Mouse (Mus musculus): ENCODE measurements around the gene Wdr31. TPM values are rescaled to one million over a fixed set of nuclear protein-coding genes. Genes with fewer than 3 reads are reported as not detected.

Gene Wdr31
- polyA plus RNA-seq (2015; fragmentation: Nextera tagmentation; extraction: Ambion mirVana), result 6.8 and 7.9 TPM in 2 replicates

- peak; percentile 93 for ATAC-seq (ENCODE audit: low FRiP score, low read depth)
- no peaks in the 10 kb centered on the region for H3K4me1 ChIP-seq
- H3K9me3 ChIP-seq, result 0 out of 2 replicates have a peak, but pooled peaks cover 4% of the 10 kb centered on the region
- no peaks in the 10 kb centered on the region for H3K27me3 ChIP-seq
- peak within 1 kb of the TSS; percentile 71 for H3K9ac ChIP-seq
- peak within 1 kb of the TSS; percentile 65 for H3K4me3 ChIP-seq
- under 1% methylated on average over 30 of the region's 30 CpGs for WGBS
- no peak within 1 kb of the TSS for H3K27ac ChIP-seq
- H3K4me2 ChIP-seq (replicated peaks), result peak within 1 kb of the TSS; percentile 80
- H3K36me3 ChIP-seq, result no peaks in the 10 kb centered on the region
Measured at GRCm38 (mm10) chr4:62470598-62471051, at the start of gene Wdr31. TSS of gene Wdr31 (minus strand) at chr4:62470896.

- H3K27me3 ChIP-seq, result no peaks in the 10 kb centered on the region
- ATAC-seq (ENCODE audit: low FRiP score, low read depth), result peak; percentile 81
- H3K9me3 ChIP-seq, result no peaks in the 10 kb centered on the region
- peak within 1 kb of the TSS; percentile 81 for H3K4me2 ChIP-seq (replicated peaks)
- 0% methylated on average over 31 of the region's 37 CpGs for WGBS
- H3K36me3 ChIP-seq, result peaks cover 21% of the 10 kb centered on the region; the same call in 1 of the 2 replicates
- H3K27ac ChIP-seq, result peak within 1 kb of the TSS; percentile 85
- H3K9ac ChIP-seq, result peak within 1 kb of the TSS; percentile 85
- H3K4me1 ChIP-seq, result peaks cover 45% of the 10 kb centered on the region
- H3K4me3 ChIP-seq, result peak within 1 kb of the TSS; percentile 70
Measured at GRCm38 (mm10) chr4:62519849-62520233, 49.1 kb upstream of the Wdr31 start, which contains the start of gene Alad. TSS of gene Alad (minus strand) at chr4:62519918.

GRCm38 (mm10) chr4:62519122-62519848 lies 48.6 kb upstream of the Wdr31 start:
- no peaks in the 10 kb centered on the region for H3K9me3 ChIP-seq
- ATAC-seq (ENCODE audit: low FRiP score, low read depth), result peak; percentile 79
- peak overlapping the region; percentile 85 for H3K9ac ChIP-seq
- under 1% methylated on average over 26 of the region's 26 CpGs for WGBS
- peaks cover 43% of the 10 kb centered on the region for H3K4me1 ChIP-seq
- H3K27ac ChIP-seq, result peak overlapping the region; percentile 85
- H3K4me2 ChIP-seq (replicated peaks), result peak overlapping the region; percentile 81
- H3K36me3 ChIP-seq, result peaks cover 21% of the 10 kb centered on the region; the same call in 1 of the 2 replicates
- no peaks in the 10 kb centered on the region for H3K27me3 ChIP-seq
- H3K4me3 ChIP-seq, result peak overlapping the region; percentile 70

- Histone ChIP-seq H3K36me3 (peaks cover 25% of the 10 kb centered on the region), H3K27ac (peak overlapping the region; percentile 85; the same call in 1 of the 2 replicates), H3K9ac (peak overlapping the region; percentile 85), H3K4me1 (peaks cover 35% of the 10 kb centered on the region), H3K4me2 (replicated peaks) (peak overlapping the region; percentile 81), H3K4me3 (peak overlapping the region; percentile 70), H3K27me3 (no peaks in the 10 kb centered on the region), H3K9me3 (no peaks in the 10 kb centered on the region)
- 0 out of 2 replicates have a peak, but pooled peaks have one; percentile 2 for ATAC-seq (ENCODE audit: low FRiP score, low read depth)
- WGBS, result 45% methylated on average over 13 of the region's 13 CpGs
Measured at GRCm38 (mm10) chr4:62518416-62519121, 47.9 kb upstream of the Wdr31 start.

GRCm38 (mm10) chr4:62517538-62518415 lies 47.1 kb upstream of the Wdr31 start:
- WGBS, result 65% methylated on average over 10 of the region's 10 CpGs
- Histone ChIP-seq H3K27ac (no peak overlapping the region), H3K36me3 (peaks cover 25% of the 10 kb centered on the region), H3K9ac (peak overlapping the region; percentile 85), H3K4me3 (peak overlapping the region; percentile 70), H3K9me3 (no peaks in the 10 kb centered on the region), H3K27me3 (no peaks in the 10 kb centered on the region), H3K4me2 (replicated peaks) (peak overlapping the region; percentile 81), H3K4me1 (peaks cover 33% of the 10 kb centered on the region)
- ATAC-seq (ENCODE audit: low FRiP score, low read depth), result no peak

GRCm38 (mm10) chr4:62517046-62517445 lies 46.4 kb upstream of the Wdr31 start:
- WGBS, result 72% methylated on average over 8 of the region's 8 CpGs
- Histone ChIP-seq H3K9ac (peak overlapping the region; percentile 31; the same call in 1 of the 2 replicates), H3K4me2 (replicated peaks) (no peak overlapping the region), H3K36me3 (peaks cover 25% of the 10 kb centered on the region), H3K27ac (no peak overlapping the region), H3K9me3 (no peaks in the 10 kb centered on the region), H3K4me1 (peaks cover 33% of the 10 kb centered on the region), H3K27me3 (no peaks in the 10 kb centered on the region), H3K4me3 (no peak overlapping the region)
- no peak for ATAC-seq (ENCODE audit: low FRiP score, low read depth)

GRCm38 (mm10) chr4:62516579-62516978 lies 45.9 kb upstream of the Wdr31 start:
- ATAC-seq (ENCODE audit: low FRiP score, low read depth), result no peak
- Histone ChIP-seq H3K4me1 (peaks cover 33% of the 10 kb centered on the region), H3K9me3 (no peaks in the 10 kb centered on the region), H3K9ac (no peak overlapping the region), H3K4me2 (replicated peaks) (no peak overlapping the region), H3K27ac (no peak overlapping the region), H3K36me3 (peaks cover 26% of the 10 kb centered on the region), H3K4me3 (no peak overlapping the region), H3K27me3 (no peaks in the 10 kb centered on the region)
- WGBS, result 86% methylated on average over 1 of the region's 1 CpGs

GRCm38 (mm10) chr4:62516079-62516478 lies 45.4 kb upstream of the Wdr31 start:
- no peak overlapping the region for H3K9ac ChIP-seq
- H3K27ac ChIP-seq, result no peak overlapping the region
- no peaks in the 10 kb centered on the region for H3K27me3 ChIP-seq
- H3K9me3 ChIP-seq, result no peaks in the 10 kb centered on the region
- ATAC-seq (ENCODE audit: low FRiP score, low read depth), result no peak
- H3K4me1 ChIP-seq, result peaks cover 33% of the 10 kb centered on the region
- WGBS, result 53% methylated on average over 2 of the region's 2 CpGs
- H3K36me3 ChIP-seq, result peaks cover 31% of the 10 kb centered on the region
- H3K4me3 ChIP-seq, result no peak overlapping the region
- H3K4me2 ChIP-seq (replicated peaks), result no peak overlapping the region

- H3K27me3 ChIP-seq, result no peaks in the 10 kb centered on the region
- no peak for ATAC-seq (ENCODE audit: low FRiP score, low read depth)
- no peak overlapping the region for H3K9ac ChIP-seq
- H3K4me2 ChIP-seq (replicated peaks), result no peak overlapping the region
- no peak overlapping the region for H3K27ac ChIP-seq
- peaks cover 33% of the 10 kb centered on the region for H3K4me1 ChIP-seq
- peaks cover 37% of the 10 kb centered on the region for H3K36me3 ChIP-seq
- no peaks in the 10 kb centered on the region for H3K9me3 ChIP-seq
- 82% methylated on average over 3 of the region's 3 CpGs for WGBS
- H3K4me3 ChIP-seq, result no peak overlapping the region
Measured at GRCm38 (mm10) chr4:62515490-62515889, 44.8 kb upstream of the Wdr31 start.

- Histone ChIP-seq H3K9ac (no peak overlapping the region), H3K36me3 (peaks cover 42% of the 10 kb centered on the region), H3K27ac (no peak overlapping the region), H3K4me3 (no peak overlapping the region), H3K27me3 (no peaks in the 10 kb centered on the region), H3K4me1 (peaks cover 33% of the 10 kb centered on the region), H3K9me3 (no peaks in the 10 kb centered on the region), H3K4me2 (replicated peaks) (no peak overlapping the region)
- ATAC-seq (ENCODE audit: low FRiP score, low read depth), result no peak
- WGBS, result 91% methylated on average over 7 of the region's 7 CpGs
Measured at GRCm38 (mm10) chr4:62514995-62515394, 44.3 kb upstream of the Wdr31 start.

- Histone ChIP-seq H3K27me3 (no peaks in the 10 kb centered on the region), H3K4me1 (peaks cover 31% of the 10 kb centered on the region), H3K4me2 (replicated peaks) (no peak overlapping the region), H3K27ac (no peak overlapping the region), H3K9ac (no peak overlapping the region), H3K36me3 (peaks cover 51% of the 10 kb centered on the region), H3K4me3 (no peak overlapping the region), H3K9me3 (no peaks in the 10 kb centered on the region)
- WGBS, result 43% methylated on average over 11 of the region's 11 CpGs
- ATAC-seq (ENCODE audit: low FRiP score, low read depth), result no peak
Measured at GRCm38 (mm10) chr4:62513998-62514506, 43.4 kb upstream of the Wdr31 start.
